Mouse (Mus musculus) left cerebral cortex, adult 8-10 months (tissue): ENCODE data around the gene Btbd18. TPM values are rescaled to one million over a fixed set of nuclear protein-coding genes. Genes with fewer than 3 reads are reported as not detected.
"Not testable (repeated sequence)": the region's sequence is repeated elsewhere in the genome, so short reads cannot be mapped to it uniquely, and the experiment has no call there.

Source experiments
- DNase-seq, 2 experiments: peaks; one replicate each; pipeline ENCODE4 v3.0.0; 2022; ENCODE audit warnings: low spot score in 2 of 2
- total RNA-seq, 4 experiments: library from RNA; stranded (reverse); gene quantifications; 2 replicates each; pipeline ENCODE4 v1.2.4; 2022

The Btbd18 gene
- total RNA-seq, 4 experiments from 2014 or later: not detected

- no peak for DNase-seq
Observed at GRCm38 (mm10) chr2:84647051-84647568, 11.8 kb upstream of the Btbd18 start.

GRCm38 (mm10) chr2:84648369-84648768, 10.5 kb upstream of the Btbd18 start:
- DNase-seq: no peak

GRCm38 (mm10) chr2:84649674-84650073, 9.2 kb upstream of the Btbd18 start:
- DNase-seq: no peak

GRCm38 (mm10) chr2:84650464-84651195, 8.2 kb upstream of the Btbd18 start, which contains the start of gene Ctnnd1:
TSS of gene Ctnnd1 (minus strand) at chr2:84650765.
- peak; percentile 72 to 90 for DNase-seq

GRCm38 (mm10) chr2:84653354-84653753, 5.5 kb upstream of the Btbd18 start:
- no peak for DNase-seq

GRCm38 (mm10) chr2:84655864-84656263, 3.0 kb upstream of the Btbd18 start:
- no peak for DNase-seq

- DNase-seq: no peak
Observed at GRCm38 (mm10) chr2:84660253-84660652, 1.4 kb downstream of the Btbd18 start.

- DNase-seq: no peak
Observed at GRCm38 (mm10) chr2:84662866-84663265, 4.0 kb downstream of the Btbd18 start.

- no peak for DNase-seq
Observed at GRCm38 (mm10) chr2:84666081-84666480, 7.2 kb downstream of the Btbd18 start.

- DNase-seq: no peak
Observed at GRCm38 (mm10) chr2:84669828-84670568, 11.1 kb downstream of the Btbd18 start.

- peak; percentile 69 to 83 for DNase-seq
Observed at GRCm38 (mm10) chr2:84670569-84670933, 11.7 kb downstream of the Btbd18 start, which contains the start of gene Selenoh. TSS of gene Selenoh (minus strand) at chr2:84670770.

- not testable (repeated sequence) for DNase-seq
Observed at GRCm38 (mm10) chr2:84671535-84671934, 12.7 kb downstream of the Btbd18 start.

- DNase-seq: no peak
Observed at GRCm38 (mm10) chr2:84677270-84677967, 18.5 kb downstream of the Btbd18 start.

GRCm38 (mm10) chr2:84677968-84678880, 19.3 kb downstream of the Btbd18 start, which contains the start of the genes Gm28635 and Med19:
TSS of gene Gm28635 (minus strand) at chr2:84678041.
TSS of gene Med19 (plus strand) at chr2:84678402.
- peak; percentile 76 to 98 for DNase-seq

GRCm38 (mm10) chr2:84679016-84679415, 20.1 kb downstream of the Btbd18 start, which contains the start of gene Tmx2:
TSS of gene Tmx2 (minus strand) at chr2:84679140.
- no peak for DNase-seq

- DNase-seq: no peak
Observed at GRCm38 (mm10) chr2:84682605-84683183, 23.8 kb downstream of the Btbd18 start.

GRCm38 (mm10) chr2:84688080-84688844, 29.4 kb downstream of the Btbd18 start:
- no peak for DNase-seq

GRCm38 (mm10) chr2:84690050-84690449, 31.2 kb downstream of the Btbd18 start:
- DNase-seq: no peak

- DNase-seq: no peak
Observed at GRCm38 (mm10) chr2:84695007-84695695, 36.3 kb downstream of the Btbd18 start.
